Mouse (Mus musculus): Measurements from ENCODE around the gene Tbc1d17. TPM values are rescaled to one million over a fixed set of nuclear protein-coding genes. Genes with fewer than 3 reads are reported as not detected.

The Tbc1d17 gene
- 63.4 and 69.4 TPM in 2 replicates for polyA plus RNA-seq (2014; fragmentation: Nextera tagmentation; extraction: Ambion mirVana)

DNA sequence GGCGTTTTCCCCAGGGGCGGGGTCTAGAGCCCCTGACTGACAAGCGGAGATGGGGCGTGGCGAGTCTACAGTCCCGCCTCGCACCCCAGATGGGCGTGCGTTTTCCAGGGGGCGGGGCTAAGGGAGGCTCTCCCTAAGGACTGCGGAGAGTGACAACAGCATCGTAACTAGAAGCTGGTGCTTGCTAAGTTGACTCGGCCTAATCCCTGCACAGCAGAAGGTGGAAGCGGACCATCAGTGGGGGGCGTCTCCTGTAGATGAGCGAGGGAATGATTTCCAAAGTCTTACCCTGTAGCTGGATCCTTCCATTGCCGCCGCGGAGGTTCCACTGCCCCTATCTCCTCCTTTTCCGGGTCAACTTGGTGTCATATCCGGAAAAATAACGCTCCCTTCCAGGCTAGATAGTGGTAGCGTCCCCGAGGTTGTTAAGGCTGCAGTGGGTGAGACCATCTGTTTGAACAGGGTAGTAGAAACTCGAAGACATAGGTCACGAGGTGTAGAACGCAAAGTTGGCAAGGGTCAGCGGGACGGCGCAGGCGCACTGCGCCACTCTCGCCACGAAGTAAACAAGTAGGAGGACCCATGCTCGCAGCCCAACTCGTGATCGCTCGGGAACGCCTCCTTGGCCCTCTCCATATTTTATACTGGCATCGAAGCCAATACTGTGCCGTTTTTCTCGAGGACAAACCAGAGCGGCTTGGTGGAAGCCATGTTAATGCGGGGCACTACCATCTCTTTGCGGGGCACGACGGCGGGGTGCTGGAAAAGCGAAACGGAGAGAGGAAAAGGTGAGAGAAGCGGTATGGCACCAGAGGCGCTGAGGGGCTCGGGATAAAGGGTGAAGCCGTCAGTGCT is at the start of gene Tbc1d17, which contains the start of gene Akt1s1:
Gene Tbc1d17, minus strand, starts transcription at position 519 of the 855 bp plus-strand sequence.
Gene Akt1s1, plus strand, starts transcription at position 431 of the 855 bp plus-strand sequence.
- Histone ChIP-seq H3K4me3 (ENCODE audit: low read depth, low read length) (peak within 1 kb of the TSS; percentile 83), H3K27ac (ENCODE audit: low read depth, low read length) (peak within 1 kb of the TSS; percentile 95), H3K4me2 (peak within 1 kb of the TSS; percentile 75), H3K4me1 (ENCODE audit: control insufficient read depth, insufficient read depth, low read length) (peaks cover 19% of the 10 kb centered on the region), H3K9me3 (ENCODE audit: control insufficient read depth, low read length) (no peaks in the 10 kb centered on the region), H3K9ac (ENCODE audit: low read length) (peak within 1 kb of the TSS; percentile 89), H3K36me3 (ENCODE audit: control insufficient read depth, insufficient read depth, low read length) (peaks cover 17% of the 10 kb centered on the region), H3K27me3 (ENCODE audit: control insufficient read depth, insufficient read depth, low read length) (no peaks in the 10 kb centered on the region)
- ATAC-seq (ENCODE audit: low FRiP score) = peak; percentile 83
- under 1% methylated on average over 54 of the region's 54 CpGs for WGBS
- DNase-seq (ENCODE audit: low spot score, missing footprints) = peak; percentile 99

DNA sequence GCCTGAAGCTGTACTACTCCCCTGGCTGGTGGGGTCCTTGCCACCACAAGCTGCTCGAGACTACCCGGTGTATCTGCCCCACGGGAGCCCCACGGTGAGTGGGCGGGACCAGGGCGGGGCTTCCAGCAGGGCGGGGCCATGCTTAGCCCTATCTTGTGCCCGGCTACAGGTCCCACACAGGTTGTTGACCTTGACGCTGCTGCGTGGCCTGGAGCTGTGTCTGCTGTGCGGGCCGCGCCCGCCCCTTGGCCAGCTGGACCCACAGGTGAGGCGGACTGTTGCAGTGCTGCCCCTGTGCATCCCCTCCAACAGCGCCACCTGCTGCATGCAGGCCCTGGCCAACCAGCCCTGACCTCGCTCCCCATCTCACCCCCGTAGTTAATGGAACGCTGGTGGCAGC is 49.7 kb upstream of the Tbc1d17 start:
- Histone ChIP-seq H3K4me3 (ENCODE audit: low read depth, low read length) (no peak overlapping the region), H3K36me3 (ENCODE audit: control insufficient read depth, insufficient read depth, low read length) (peaks cover 7% of the 10 kb centered on the region; the same call in 1 of the 2 replicates), H3K9me3 (ENCODE audit: control insufficient read depth, low read length) (no peaks in the 10 kb centered on the region), H3K4me2 (peak overlapping the region; percentile 11; the same call in 1 of the 2 replicates), H3K9ac (ENCODE audit: low read length) (peak overlapping the region; percentile 34; the same call in 1 of the 2 replicates), H3K27me3 (ENCODE audit: control insufficient read depth, insufficient read depth, low read length) (no peaks in the 10 kb centered on the region), H3K27ac (ENCODE audit: low read depth, low read length) (0 out of 2 replicates have a peak overlapping the region, but pooled peaks have one; percentile 6), H3K4me1 (ENCODE audit: control insufficient read depth, insufficient read depth, low read length) (peaks cover 43% of the 10 kb centered on the region)
- DNase-seq (ENCODE audit: low spot score, missing footprints) = peak; percentile 88
- no peak for ATAC-seq (ENCODE audit: low FRiP score)
- 38% methylated on average over 19 of the region's 19 CpGs for WGBS

DNA sequence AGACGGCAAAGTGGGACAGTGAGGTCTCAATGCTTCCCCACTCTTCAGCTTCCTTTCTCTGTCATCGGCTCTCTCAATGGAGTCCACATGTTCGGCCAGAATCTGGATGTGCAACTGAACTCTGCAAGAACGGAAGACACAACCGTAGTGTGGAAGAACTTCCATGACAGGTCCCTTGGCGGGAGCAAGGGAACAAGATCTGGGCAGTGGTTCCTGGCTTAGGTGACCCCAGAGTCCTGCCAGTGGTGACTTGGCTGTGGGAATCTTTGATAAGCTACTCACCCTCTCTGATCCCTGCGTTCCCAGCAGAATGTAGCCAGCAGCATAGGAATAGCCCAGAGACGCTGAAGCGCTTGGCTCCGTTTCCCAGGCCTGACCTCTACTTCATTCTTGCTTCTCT is 47.6 kb upstream of the Tbc1d17 start:
- Histone ChIP-seq H3K9me3 (ENCODE audit: control insufficient read depth, low read length) (no peaks in the 10 kb centered on the region), H3K4me1 (ENCODE audit: control insufficient read depth, insufficient read depth, low read length) (peaks cover 48% of the 10 kb centered on the region), H3K27ac (ENCODE audit: low read depth, low read length) (peak overlapping the region; percentile 81; the same call in 1 of the 2 replicates), H3K4me3 (ENCODE audit: low read depth, low read length) (peak overlapping the region; percentile 58), H3K9ac (ENCODE audit: low read length) (peak overlapping the region; percentile 81), H3K4me2 (peak overlapping the region; percentile 68), H3K27me3 (ENCODE audit: control insufficient read depth, insufficient read depth, low read length) (no peaks in the 10 kb centered on the region), H3K36me3 (ENCODE audit: control insufficient read depth, insufficient read depth, low read length) (0 out of 2 replicates have a peak, but pooled peaks cover 4% of the 10 kb centered on the region)
- WGBS = 36% methylated on average over 10 of the region's 10 CpGs
- ATAC-seq (ENCODE audit: low FRiP score) (no peak), DNase-seq (ENCODE audit: low spot score, missing footprints) (no peak)

DNA sequence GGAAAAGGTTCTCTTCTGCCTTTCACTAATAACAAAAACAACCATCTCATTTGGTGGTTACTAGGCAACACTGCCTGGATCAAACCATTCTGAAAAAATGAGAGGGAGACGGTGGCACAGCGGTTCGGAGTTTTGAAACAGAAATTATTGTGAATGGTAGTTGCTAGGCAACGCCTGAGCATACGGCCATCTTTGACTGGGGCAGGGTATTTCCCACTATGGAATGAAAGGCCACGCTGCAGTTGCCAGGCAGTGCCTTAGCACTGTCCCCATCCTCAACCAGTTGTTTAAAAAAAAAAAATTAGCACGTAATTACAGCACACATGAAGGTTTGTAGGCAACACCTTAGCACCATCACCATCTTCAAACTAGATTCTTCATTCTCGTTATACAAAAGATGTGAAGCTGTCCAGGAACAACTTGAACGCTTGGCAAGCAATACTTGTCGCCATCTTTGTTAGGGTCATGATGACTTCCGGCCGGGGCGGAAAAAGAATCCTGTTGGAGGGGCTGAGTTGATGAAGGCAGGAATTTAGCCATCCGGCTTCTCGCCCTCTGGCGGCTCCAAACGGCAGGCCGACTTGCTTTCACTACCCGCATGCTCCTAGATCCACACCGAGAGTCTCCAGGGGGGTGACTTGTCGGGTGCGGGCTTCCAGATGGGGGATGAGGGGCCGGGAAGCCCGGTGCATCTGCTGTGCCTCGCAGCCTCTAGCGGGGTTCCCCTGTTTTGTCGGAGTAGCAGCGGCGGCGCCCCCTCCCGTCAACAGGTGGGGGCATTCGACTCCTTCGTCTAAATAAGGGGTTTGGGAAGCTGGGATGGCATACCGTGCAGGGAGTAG is 46.9 kb upstream of the Tbc1d17 start, which contains the start of gene Fuz:
Gene Fuz, plus strand, starts transcription at position 487 of the 842 bp plus-strand sequence.
- H3K36me3 ChIP-seq (ENCODE audit: control insufficient read depth, insufficient read depth, low read length) = peaks cover 4% of the 10 kb centered on the region; the same call in 1 of the 2 replicates
- H3K27ac ChIP-seq (ENCODE audit: low read depth, low read length) = peak within 1 kb of the TSS; percentile 81
- ATAC-seq (ENCODE audit: low FRiP score) = peak; percentile 74
- no peaks in the 10 kb centered on the region for H3K9me3 ChIP-seq (ENCODE audit: control insufficient read depth, low read length)
- H3K4me2 ChIP-seq = peak within 1 kb of the TSS; percentile 68
- under 1% methylated on average over 34 of the region's 34 CpGs for WGBS
- peak; percentile 99 for DNase-seq (ENCODE audit: low spot score, missing footprints)
- no peaks in the 10 kb centered on the region for H3K27me3 ChIP-seq (ENCODE audit: control insufficient read depth, insufficient read depth, low read length)
- peak within 1 kb of the TSS; percentile 81 for H3K9ac ChIP-seq (ENCODE audit: low read length)
- peak within 1 kb of the TSS; percentile 58 for H3K4me3 ChIP-seq (ENCODE audit: low read depth, low read length)
- peaks cover 48% of the 10 kb centered on the region for H3K4me1 ChIP-seq (ENCODE audit: control insufficient read depth, insufficient read depth, low read length)

DNA sequence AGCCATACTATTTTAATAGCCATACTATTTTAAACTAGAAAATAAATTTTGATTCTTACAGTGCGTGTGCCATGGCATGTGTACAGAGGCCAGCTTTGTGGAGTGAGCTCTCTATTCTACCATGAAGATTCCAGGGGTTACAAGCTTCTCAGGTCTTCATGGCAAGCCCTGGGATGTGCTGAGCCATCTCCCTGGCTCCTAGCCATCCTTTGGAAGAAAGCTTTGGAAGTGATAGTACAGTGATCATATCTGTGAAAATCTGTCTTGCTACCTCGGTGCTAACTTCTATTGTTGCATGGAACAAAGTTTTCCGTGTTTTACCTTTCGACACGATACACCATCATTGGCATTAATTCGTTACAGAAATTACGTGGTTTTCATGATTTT is 46.3 kb upstream of the Tbc1d17 start:
- no peaks in the 10 kb centered on the region for H3K9me3 ChIP-seq (ENCODE audit: control insufficient read depth, low read length)
- H3K36me3 ChIP-seq (ENCODE audit: control insufficient read depth, insufficient read depth, low read length) = peaks cover 4% of the 10 kb centered on the region; the same call in 1 of the 2 replicates
- peak overlapping the region; percentile 58 for H3K4me3 ChIP-seq (ENCODE audit: low read depth, low read length)
- H3K4me2 ChIP-seq = peak overlapping the region; percentile 68
- H3K27me3 ChIP-seq (ENCODE audit: control insufficient read depth, insufficient read depth, low read length) = no peaks in the 10 kb centered on the region
- H3K4me1 ChIP-seq (ENCODE audit: control insufficient read depth, insufficient read depth, low read length) = peaks cover 53% of the 10 kb centered on the region
- no peak overlapping the region; the same call in 1 of the 2 replicates for H3K9ac ChIP-seq (ENCODE audit: low read length)
- ATAC-seq (ENCODE audit: low FRiP score) = no peak
- DNase-seq (ENCODE audit: low spot score, missing footprints) = no peak
- H3K27ac ChIP-seq (ENCODE audit: low read depth, low read length) = peak overlapping the region; percentile 81
- WGBS = 42% methylated on average over 7 of the region's 7 CpGs

DNA sequence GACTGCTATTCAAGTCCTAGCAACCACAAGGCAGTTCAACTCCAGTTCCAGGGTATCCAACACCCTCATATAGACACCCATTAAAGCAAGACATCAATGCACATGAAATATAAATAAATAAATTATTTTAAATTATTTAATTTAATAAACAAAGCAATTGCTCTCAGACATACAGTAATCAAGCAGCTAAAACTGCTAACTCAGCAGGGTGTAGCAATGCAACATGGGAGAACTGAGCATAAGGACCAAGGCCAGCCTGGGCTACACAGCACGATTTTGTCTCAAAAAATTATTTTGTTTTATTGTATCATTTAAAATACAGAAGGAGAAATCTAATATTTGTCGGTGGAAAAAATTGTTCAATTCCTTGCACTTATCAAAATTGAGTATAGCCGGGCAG is 45.3 kb upstream of the Tbc1d17 start:
- no peak overlapping the region for H3K4me2 ChIP-seq
- DNase-seq (ENCODE audit: low spot score, missing footprints) = no peak
- peak overlapping the region; percentile 93 for H3K27ac ChIP-seq (ENCODE audit: low read depth, low read length)
- no peaks in the 10 kb centered on the region for H3K27me3 ChIP-seq (ENCODE audit: control insufficient read depth, insufficient read depth, low read length)
- no peak overlapping the region for H3K4me3 ChIP-seq (ENCODE audit: low read depth, low read length)
- H3K4me1 ChIP-seq (ENCODE audit: control insufficient read depth, insufficient read depth, low read length) = peaks cover 53% of the 10 kb centered on the region
- no peak for ATAC-seq (ENCODE audit: low FRiP score)
- no peak overlapping the region for H3K9ac ChIP-seq (ENCODE audit: low read length)
- WGBS = 84% methylated on average over 3 of the region's 3 CpGs
- H3K9me3 ChIP-seq (ENCODE audit: control insufficient read depth, low read length) = no peaks in the 10 kb centered on the region
- H3K36me3 ChIP-seq (ENCODE audit: control insufficient read depth, insufficient read depth, low read length) = peaks cover 3% of the 10 kb centered on the region

DNA sequence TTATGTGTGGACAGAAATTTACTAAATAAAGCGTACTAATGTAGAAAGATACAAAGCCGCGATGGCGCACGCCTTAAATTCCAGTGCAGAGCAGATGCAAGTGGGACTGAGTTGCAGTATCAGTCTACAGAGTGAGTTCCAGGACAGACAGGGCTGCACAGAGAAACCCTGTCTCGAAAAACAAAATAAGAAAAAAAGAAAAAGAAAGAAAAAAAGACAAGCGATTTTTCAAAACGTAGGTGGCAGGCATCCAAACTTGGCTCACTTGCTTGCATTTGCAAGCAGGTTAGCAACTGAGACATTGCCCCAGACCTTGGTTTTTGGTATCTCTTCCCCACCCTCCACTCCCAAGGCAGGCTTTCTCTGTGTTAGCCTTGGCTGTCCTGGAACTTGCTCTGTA is 44.3 kb upstream of the Tbc1d17 start:
- DNase-seq (ENCODE audit: low spot score, missing footprints) (peak; percentile 92), ATAC-seq (ENCODE audit: low FRiP score) (no peak)
- Histone ChIP-seq H3K9ac (ENCODE audit: low read length) (peak overlapping the region; percentile 54), H3K4me2 (peak overlapping the region; percentile 45), H3K4me3 (ENCODE audit: low read depth, low read length) (peak overlapping the region; percentile 13; the same call in 1 of the 2 replicates), H3K27ac (ENCODE audit: low read depth, low read length) (peak overlapping the region; percentile 93), H3K36me3 (ENCODE audit: control insufficient read depth, insufficient read depth, low read length) (peaks cover 9% of the 10 kb centered on the region), H3K9me3 (ENCODE audit: control insufficient read depth, low read length) (no peaks in the 10 kb centered on the region), H3K4me1 (ENCODE audit: control insufficient read depth, insufficient read depth, low read length) (peaks cover 48% of the 10 kb centered on the region), H3K27me3 (ENCODE audit: control insufficient read depth, insufficient read depth, low read length) (no peaks in the 10 kb centered on the region)
- 13% methylated on average over 8 of the region's 8 CpGs for WGBS

DNA sequence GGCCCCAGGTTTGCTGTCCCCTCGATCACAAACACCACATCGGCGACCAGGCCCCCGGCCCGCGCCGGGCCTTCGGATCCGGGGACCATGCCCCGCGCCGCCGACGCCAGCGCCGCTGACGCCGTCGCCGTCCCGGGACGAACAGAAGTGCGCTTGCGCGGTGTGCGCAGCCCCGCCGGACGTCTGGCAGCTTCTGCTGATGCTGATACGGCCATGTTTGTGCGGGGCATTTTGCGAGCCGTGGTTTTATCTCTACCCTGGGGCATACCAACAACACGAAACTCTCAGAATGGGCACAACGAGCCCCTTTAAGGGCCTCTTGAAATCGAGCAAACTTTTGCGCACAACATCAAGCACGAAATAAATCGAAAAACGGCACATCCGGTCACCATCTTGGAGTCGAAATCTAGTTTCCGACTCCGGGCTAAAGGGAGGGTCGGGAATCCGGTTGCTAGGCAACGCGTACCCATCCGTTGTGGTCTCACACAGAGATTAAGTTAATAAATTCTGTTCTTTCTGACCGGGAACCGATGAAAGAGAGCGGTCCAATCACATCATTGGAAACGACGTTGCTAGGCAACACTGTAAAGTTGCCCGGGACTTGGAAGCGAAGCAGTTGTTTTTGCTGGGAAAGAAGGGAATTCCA is 43.5 kb upstream of the Tbc1d17 start, which contains the start of gene Med25:
Gene Med25, minus strand, starts transcription at position 437 of the 646 bp plus-strand sequence.
- ATAC-seq (ENCODE audit: low FRiP score) (peak; percentile 79), DNase-seq (ENCODE audit: low spot score, missing footprints) (peak; percentile 99)
- WGBS = under 1% methylated on average over 56 of the region's 56 CpGs
- Histone ChIP-seq H3K4me2 (peak within 1 kb of the TSS; percentile 66), H3K9me3 (ENCODE audit: control insufficient read depth, low read length) (no peaks in the 10 kb centered on the region), H3K27me3 (ENCODE audit: control insufficient read depth, insufficient read depth, low read length) (no peaks in the 10 kb centered on the region), H3K9ac (ENCODE audit: low read length) (peak within 1 kb of the TSS; percentile 91), H3K36me3 (ENCODE audit: control insufficient read depth, insufficient read depth, low read length) (peaks cover 9% of the 10 kb centered on the region), H3K4me1 (ENCODE audit: control insufficient read depth, insufficient read depth, low read length) (peaks cover 48% of the 10 kb centered on the region), H3K27ac (ENCODE audit: low read depth, low read length) (peak within 1 kb of the TSS; percentile 93), H3K4me3 (ENCODE audit: low read depth, low read length) (peak within 1 kb of the TSS; percentile 81)

Data from midbrain, embryonic 11.5 days (tissue).